ENCODE assay signal across 8 mouse cellular contexts in genomic region chr12:84219121-84219561, GRCm38 (mm10). TPM values are rescaled to one million over a fixed set of nuclear protein-coding genes. Genes with fewer than 3 reads are reported as not detected.
A peak's percentile ranks its signal among the peaks of the same experiment; 100 is the strongest.
DNase-seq lines count a peak whose midpoint lies in the region; ATAC-seq and TF ChIP-seq lines count a peak whose summit lies in the region.

No protein-coding gene starts in this region.

- no peaks in the 10 kb centered on the region for H3K9me3 ChIP-seq in kidney, postnatal 0 days (replicated peaks; ENCODE audit: low read length)
- no peaks in the 10 kb centered on the region for H3K9me3 ChIP-seq in heart, embryonic 13.5 days
- no peaks in the 10 kb centered on the region for H3K9me3 ChIP-seq in liver, embryonic 15.5 days (replicated peaks)

- DNase-seq in kidney, postnatal 0 days (ENCODE audit: low spot score): no peak
- no peak for DNase-seq in kidney, adult 8-10 months
- DNase-seq in adipocyte (ENCODE audit: low spot score): peak; percentile 50
- no peak for DNase-seq in right cerebral cortex, postnatal 25 days

- WGBS in kidney, postnatal 0 days: 4% methylated on average over 14 of the region's 14 CpGs
- 6% methylated on average over 14 of the region's 14 CpGs for WGBS in heart, embryonic 13.5 days
- WGBS in liver, embryonic 15.5 days (ENCODE audit: insufficient replicate concordance): 8% methylated on average over 14 of the region's 14 CpGs

- no peak for TF ChIP-seq CTCF in kidney, postnatal 0 days (IDR thresholded peaks at IDR 0.05; ENCODE audit: low read depth)

- peak overlapping the region; percentile 61 for H3K4me2 ChIP-seq in kidney, postnatal 0 days (ENCODE audit: low read length)
- peak overlapping the region; percentile 85 for H3K4me2 ChIP-seq in heart, embryonic 13.5 days
- H3K4me2 ChIP-seq in liver, embryonic 15.5 days: peak overlapping the region; percentile 93

- H3K36me3 ChIP-seq in kidney, postnatal 0 days (ENCODE audit: insufficient read depth, low read length): no peaks in the 10 kb centered on the region
- H3K36me3 ChIP-seq in heart, embryonic 13.5 days: peaks cover 5% of the 10 kb centered on the region; the same call in 1 of the 2 replicates
- H3K36me3 ChIP-seq in liver, embryonic 15.5 days (replicated peaks): peaks cover 14% of the 10 kb centered on the region; the same call in 1 of the 2 replicates

- H3K27ac ChIP-seq in kidney, postnatal 0 days: peak overlapping the region; percentile 91
- peak overlapping the region; percentile 94 for H3K27ac ChIP-seq in heart, embryonic 13.5 days (replicated peaks)
- peak overlapping the region; percentile 93 for H3K27ac ChIP-seq in liver, embryonic 15.5 days (replicated peaks)

- H3K27me3 ChIP-seq in kidney, postnatal 0 days (ENCODE audit: insufficient read depth, low read length): no peaks in the 10 kb centered on the region
- no peaks in the 10 kb centered on the region; the same call in 1 of the 2 replicates for H3K27me3 ChIP-seq in heart, embryonic 13.5 days (replicated peaks)
- H3K27me3 ChIP-seq in liver, embryonic 15.5 days: no peaks in the 10 kb centered on the region

- H3K4me3 ChIP-seq in kidney, postnatal 0 days (replicated peaks; ENCODE audit: low read depth, low read length): peak overlapping the region; percentile 86
- peak overlapping the region; percentile 95 for H3K4me3 ChIP-seq in heart, embryonic 13.5 days
- peak overlapping the region; percentile 96 for H3K4me3 ChIP-seq in liver, embryonic 15.5 days (replicated peaks)

- peaks cover 45% of the 10 kb centered on the region for H3K4me1 ChIP-seq in kidney, postnatal 0 days (replicated peaks; ENCODE audit: insufficient read depth, low read length)
- H3K4me1 ChIP-seq in heart, embryonic 13.5 days: peaks cover 58% of the 10 kb centered on the region
- peaks cover 81% of the 10 kb centered on the region for H3K4me1 ChIP-seq in liver, embryonic 15.5 days (replicated peaks)

- no peak; the same call in 1 of the 2 replicates for ATAC-seq in kidney, postnatal 0 days (replicated peaks; ENCODE audit: low FRiP score, low read depth)
- ATAC-seq in heart, embryonic 13.5 days (ENCODE audit: extremely low read depth, insufficient number of reproducible peaks, low FRiP score, low TSS enrichment): no peak
- 0 out of 2 replicates have a peak, but pooled peaks have one; percentile 15 for ATAC-seq in liver, embryonic 15.5 days (ENCODE audit: insufficient read depth)
- ATAC-seq in neutrophil, adult 5-6 weeks (ENCODE audit: extremely low read depth, insufficient number of reproducible peaks, low FRiP score, poor library complexity, severe bottlenecking): peak; percentile 14; the same call in 1 of the 2 replicates
- no peak for ATAC-seq in inflammation-experienced regulatory T-cells, adult 6 months

- H3K9ac ChIP-seq in kidney, postnatal 0 days (ENCODE audit: low read depth, low read length): peak overlapping the region; percentile 93
- peak overlapping the region; percentile 96 for H3K9ac ChIP-seq in heart, embryonic 13.5 days
- H3K9ac ChIP-seq in liver, embryonic 15.5 days: peak overlapping the region; percentile 98

RNA-seq across cellular contexts. Expression of gene Elmsan1, which starts 0.5 kb away (rescaled TPM):
- polyA plus RNA-seq in kidney, postnatal 0 days (2015; fragmentation: Nextera tagmentation; extraction: Ambion mirVana): 4.8 and 5.8 TPM in 2 replicates
- polyA plus RNA-seq in heart, embryonic 13.5 days (2015; fragmentation: Nextera tagmentation; extraction: Ambion mirVana): 6.8 and 7.3 TPM in 2 replicates
- polyA plus RNA-seq in liver, embryonic 15.5 days (2015; fragmentation: Nextera tagmentation; extraction: Ambion mirVana): 7.7 and 8.7 TPM in 2 replicates
- total RNA-seq in neutrophil, adult 5-6 weeks (2017): 79.1 and 84.4 TPM in 2 replicates
- polyA plus RNA-seq in inflammation-experienced regulatory T-cells, adult 6 months (2017; shearing (Covaris generic)): 1 to 10 TPM; 3.9 to 9.5 (median 7.2) TPM

Comparison
In these comparisons a context has a peak if more than half of its experiments do, and no peak if none do; other contexts are left out.
1. ATAC-seq: peak in liver, embryonic 15.5 days (single experiment) and neutrophil, adult 5-6 weeks (single experiment); none in kidney, postnatal 0 days (single experiment), heart, embryonic 13.5 days (single experiment) and inflammation-experienced regulatory T-cells, adult 6 months (single experiment).
2. Peak in every context shown above with its lines, with median percentiles within 50 percentile points of each other: H3K27ac ChIP-seq, H3K4me2 ChIP-seq, H3K4me3 ChIP-seq and H3K9ac ChIP-seq.